Mouse (Mus musculus) NIH3T3 (cell line): ENCODE measurements around the gene Gm27235.
"Not testable (repeated sequence)": the region's sequence is repeated elsewhere in the genome, so short reads cannot be mapped to it uniquely, and the experiment has no call there.

ENCODE experiments used
- DNase-seq: peaks from one replicate; pipeline ENCODE4 v3.0.0-alpha.2; 2012; ENCODE audit warnings: low read depth

Gm27235 gene

GRCm38 (mm10) chr9:35790001-35790400 lies at the start of gene Gm27235, which contains the start of gene D730048I06Rik:
Gene Gm27235 (minus strand): TSS chr9:35790101.
Gene D730048I06Rik (minus strand): TSS chr9:35790112.
- no peak for DNase-seq

DNA sequence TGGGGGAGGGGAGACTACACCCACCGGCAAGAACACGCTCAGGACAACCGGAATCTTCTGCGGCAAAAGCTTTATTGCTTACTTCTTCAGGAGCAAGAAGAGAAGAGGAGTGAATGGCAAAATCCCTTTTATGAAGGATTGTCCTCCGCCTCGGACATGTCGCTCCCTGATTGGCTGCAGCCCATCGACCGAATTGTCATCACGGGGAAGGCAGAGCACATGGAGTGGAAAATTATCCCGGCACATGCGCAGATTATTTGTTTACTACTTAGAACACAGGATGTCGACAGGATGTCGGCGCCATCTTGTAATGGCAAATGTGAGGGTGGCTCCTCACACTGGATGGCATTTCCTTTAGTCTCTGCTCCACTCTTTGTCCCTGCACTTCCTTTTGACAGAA lies 28.0 kb upstream of the Gm27235 start:
- DNase-seq: not testable (repeated sequence)

DNA sequence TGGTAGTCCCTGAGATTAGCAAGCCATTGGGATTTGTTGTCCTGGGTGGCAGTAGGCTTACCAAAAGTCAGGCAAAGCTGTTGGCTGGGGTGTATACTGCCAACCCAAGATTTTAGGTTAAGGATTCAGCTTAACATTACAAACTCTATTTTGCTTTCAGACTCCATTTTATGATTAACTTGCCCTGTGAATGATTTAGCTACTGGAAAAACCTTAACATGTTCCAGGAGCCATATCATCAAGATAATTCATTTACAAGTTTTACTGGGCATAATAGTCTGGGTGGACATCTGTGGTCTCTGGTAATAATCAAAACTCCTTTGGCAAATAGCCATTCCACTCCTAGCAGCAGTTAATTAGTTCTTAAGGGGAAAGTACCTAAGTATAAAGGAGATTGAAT lies 8.2 kb upstream of the Gm27235 start:
- DNase-seq: no peak

GRCm38 (mm10) chr9:35778009-35778408 lies 11.9 kb downstream of the Gm27235 start, which contains the start of gene Gm17727:
Gene Gm17727 (minus strand): TSS chr9:35778109.
- DNase-seq: no peak

DNA sequence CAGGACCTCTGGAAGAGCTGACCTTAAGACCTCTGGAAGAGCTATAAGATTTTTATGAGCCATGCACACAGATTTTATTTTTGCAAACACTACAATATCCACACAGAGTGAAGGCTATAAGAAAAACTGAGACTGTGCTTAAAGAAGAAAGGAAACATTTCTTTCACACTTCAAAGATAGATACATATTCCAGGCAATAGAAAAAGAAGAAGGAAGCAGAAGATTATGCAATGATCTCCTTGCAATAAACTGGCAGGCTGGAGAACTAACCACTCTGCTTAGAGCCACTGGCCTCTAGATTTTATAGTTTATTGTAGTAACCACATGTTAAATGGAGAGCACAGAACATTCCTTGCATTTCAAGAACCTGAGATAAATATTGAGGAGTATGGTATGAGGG lies 33.1 kb downstream of the Gm27235 start:
- DNase-seq: no peak

- DNase-seq: no peak
Measured at GRCm38 (mm10) chr9:35740749-35741148, 49.2 kb downstream of the Gm27235 start, which contains the start of gene Gm17677. Gene Gm17677 (plus strand): TSS chr9:35741049.
